Comparison of ENCODE assay signal across 9 mouse cellular contexts in the genomic region with DNA sequence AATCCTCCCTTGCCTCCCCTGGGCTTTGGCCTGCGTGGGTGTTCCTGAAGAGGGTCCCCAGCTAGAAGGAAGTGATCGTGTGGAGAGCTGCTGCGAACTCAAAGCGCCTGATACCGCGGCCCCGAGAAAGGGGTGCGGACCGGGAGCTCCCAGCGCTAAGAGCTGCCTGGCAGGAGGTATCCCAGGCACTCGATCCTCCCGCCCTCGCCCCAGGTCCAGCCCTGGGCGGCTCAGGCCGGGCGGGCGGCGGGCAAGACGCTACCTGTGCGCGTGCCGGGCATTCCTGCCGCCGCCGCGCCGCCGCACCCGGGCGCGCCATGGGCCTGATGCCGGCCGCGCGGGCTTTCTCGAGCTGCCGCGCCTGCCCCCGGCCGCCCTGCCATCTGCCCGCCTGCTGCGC.
A peak's percentile ranks its signal among the peaks of the same experiment; 100 is the strongest.
DNase-seq lines count a peak whose midpoint lies in the region; ATAC-seq lines count a peak whose summit lies in the region.
"Had no signal": no experiment of that assay in that cellular context is flagged by ENCODE, and none has a peak within 500 bp of the region (broad histone marks: within the 10 kb centered on the region; RNA-seq: fewer than 3 reads in every experiment).

No protein-coding gene starts in this region.

- H3K27me3 ChIP-seq in embryonic facial prominence, embryonic 13.5 days: peaks cover 55% of the 10 kb centered on the region
- peaks cover 65% of the 10 kb centered on the region for H3K27me3 ChIP-seq in midbrain, embryonic 10.5 days (ENCODE audit: low read depth, poor library complexity, severe bottlenecking)

- peak; percentile 20 for DNase-seq in R1 (ENCODE audit: low read depth, low spot score)
- DNase-seq in kidney, postnatal 14 days: peak; percentile 44
- peak; percentile 25 for DNase-seq in midbrain, embryonic 10.5 days (ENCODE audit: low spot score)
- no peak for DNase-seq in right cerebral cortex, postnatal 36 days (ENCODE audit: low spot score in 2 of 2)
- DNase-seq in left cerebral cortex, postnatal 10 days (ENCODE audit: extremely low spot score in 1 of 2, low spot score in 2 of 2): no peak
- no peak for DNase-seq in layer of hippocampus, postnatal 14 days (ENCODE audit: low spot score in 2 of 2)
- DNase-seq in layer of hippocampus, adult 8-10 months (ENCODE audit: low spot score in 2 of 2): no peak

- peak overlapping the region; percentile 74 for H3K9ac ChIP-seq in embryonic facial prominence, embryonic 13.5 days

- H3K27ac ChIP-seq in embryonic facial prominence, embryonic 13.5 days: no peak overlapping the region
- no peak overlapping the region for H3K27ac ChIP-seq in midbrain, embryonic 10.5 days (replicated peaks)
- H3K27ac ChIP-seq: macrophage had no signal

- ATAC-seq in embryonic facial prominence, embryonic 13.5 days (ENCODE audit: insufficient number of reproducible peaks, insufficient read depth, low FRiP score, low TSS enrichment, low read depth): 0 out of 2 replicates have a peak, but pooled peaks have one; percentile 64

- H3K4me2 ChIP-seq in embryonic facial prominence, embryonic 13.5 days: peak overlapping the region; percentile 91

- H3K9me3 ChIP-seq in embryonic facial prominence, embryonic 13.5 days: no peaks in the 10 kb centered on the region
- H3K9me3 ChIP-seq in midbrain, embryonic 10.5 days (replicated peaks): no peaks in the 10 kb centered on the region

- H3K4me1 ChIP-seq in embryonic facial prominence, embryonic 13.5 days: peaks cover 14% of the 10 kb centered on the region; the same call in 1 of the 2 replicates
- H3K4me1 ChIP-seq in midbrain, embryonic 10.5 days: peaks cover 10% of the 10 kb centered on the region

- peak overlapping the region; percentile 52 for H3K4me3 ChIP-seq in embryonic facial prominence, embryonic 13.5 days
- H3K4me3 ChIP-seq in midbrain, embryonic 10.5 days: peak overlapping the region; percentile 55

- intact Hi-C loops in left cerebral cortex, postnatal 10 days (cut with DNase I): no loop called here

- no peaks in the 10 kb centered on the region for H3K36me3 ChIP-seq in embryonic facial prominence, embryonic 13.5 days
- H3K36me3 ChIP-seq in midbrain, embryonic 10.5 days: no peaks in the 10 kb centered on the region

- under 1% methylated on average over 32 of the region's 42 CpGs for WGBS in embryonic facial prominence, embryonic 13.5 days
- WGBS in midbrain, embryonic 10.5 days: under 1% methylated on average over 37 of the region's 42 CpGs

Comparison
In these comparisons a context has a peak if more than half of its experiments do, and no peak if none do; other contexts are left out.
1. DNase-seq: peak in R1 (single experiment), kidney, postnatal 14 days (single experiment) and midbrain, embryonic 10.5 days (single experiment); none in right cerebral cortex, postnatal 36 days (0 of 2), left cerebral cortex, postnatal 10 days (0 of 2), layer of hippocampus, postnatal 14 days (0 of 2) and layer of hippocampus, adult 8-10 months (0 of 2).